In the genomic region with DNA sequence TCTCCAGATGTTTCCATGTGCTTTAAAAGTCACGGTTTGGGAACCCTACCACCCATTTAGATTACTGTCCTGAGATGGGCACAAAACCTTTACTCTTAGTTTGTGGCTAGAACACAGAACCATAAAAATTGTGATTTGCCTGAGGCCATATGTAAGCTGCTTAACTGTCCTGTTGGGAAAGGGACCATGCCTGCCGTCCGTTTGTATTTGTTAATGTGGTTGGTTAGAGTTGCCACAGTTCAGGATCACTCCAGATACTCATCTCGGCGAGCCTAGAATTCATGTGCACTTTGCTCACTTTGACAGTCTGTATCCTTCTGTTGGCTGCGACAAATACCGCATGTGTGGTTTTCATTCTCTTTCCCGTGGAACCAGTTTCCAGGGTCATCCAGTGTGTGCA, we compare ENCODE assay signal across 16 mouse cellular contexts. TPM values are rescaled to one million over a fixed set of nuclear protein-coding genes. Genes with fewer than 3 reads are reported as not detected.
DNase-seq lines count a peak whose midpoint lies in the region; ATAC-seq lines count a peak whose summit lies in the region.
"Had no signal": no experiment of that assay in that cellular context is flagged by ENCODE, and none has a peak within 500 bp of the region (broad histone marks: within the 10 kb centered on the region; RNA-seq: fewer than 3 reads in every experiment).

No protein-coding gene starts in this region.

- no peaks in the 10 kb centered on the region for H3K9me3 ChIP-seq in forebrain, embryonic 14.5 days (replicated peaks; ENCODE audit: control insufficient read depth, low read length)
- H3K9me3 ChIP-seq in forebrain, embryonic 15.5 days, result no peaks in the 10 kb centered on the region
- no peaks in the 10 kb centered on the region for H3K9me3 ChIP-seq in midbrain, embryonic 11.5 days (ENCODE audit: control insufficient read depth, low read length)
- no peaks in the 10 kb centered on the region for H3K9me3 ChIP-seq in midbrain, embryonic 13.5 days
- no peaks in the 10 kb centered on the region for H3K9me3 ChIP-seq in liver, embryonic 13.5 days (replicated peaks)
- H3K9me3 ChIP-seq: midbrain, embryonic 15.5 days had no signal

- DNase-seq in forebrain, embryonic 14.5 days (ENCODE audit: low spot score), result no peak
- peak; percentile 80 for DNase-seq in midbrain, embryonic 11.5 days (ENCODE audit: low spot score, missing footprints)
- no peak for DNase-seq in liver, embryonic 13.5 days
- DNase-seq in adipocyte (ENCODE audit: low spot score), result no peak
- DNase-seq in left cerebral cortex, adult 8-10 months (ENCODE audit: low spot score in 2 of 2), result no peak
- DNase-seq: cerebellum, adult 8-10 months; gastrocnemius, postnatal 25 days; kidney, adult 8-10 months; kidney, postnatal 36 days; lung, adult 2 months; lung, postnatal 36 days; thymus, postnatal 36 days had no signal

- H3K9ac ChIP-seq in forebrain, embryonic 14.5 days (ENCODE audit: low read length), result peak overlapping the region; percentile 4; the same call in 1 of the 2 replicates
- no peak overlapping the region for H3K9ac ChIP-seq in forebrain, embryonic 15.5 days (replicated peaks)
- no peak overlapping the region for H3K9ac ChIP-seq in midbrain, embryonic 11.5 days (ENCODE audit: low read length)
- no peak overlapping the region; the same call in 1 of the 2 replicates for H3K9ac ChIP-seq in midbrain, embryonic 13.5 days (replicated peaks)
- no peak overlapping the region for H3K9ac ChIP-seq in liver, embryonic 13.5 days

- no peak overlapping the region for H3K4me2 ChIP-seq in forebrain, embryonic 14.5 days (ENCODE audit: low read length)
- no peak overlapping the region for H3K4me2 ChIP-seq in forebrain, embryonic 15.5 days (replicated peaks)
- no peak overlapping the region for H3K4me2 ChIP-seq in midbrain, embryonic 11.5 days
- no peak overlapping the region for H3K4me2 ChIP-seq in midbrain, embryonic 13.5 days (replicated peaks)
- H3K4me2 ChIP-seq in liver, embryonic 13.5 days, result peak overlapping the region; percentile 88

- no peak overlapping the region for H3K27ac ChIP-seq in forebrain, embryonic 14.5 days (ENCODE audit: low read depth, low read length)
- no peak overlapping the region for H3K27ac ChIP-seq in forebrain, embryonic 15.5 days (replicated peaks)
- H3K27ac ChIP-seq in midbrain, embryonic 11.5 days (ENCODE audit: low read depth, low read length), result no peak overlapping the region
- H3K27ac ChIP-seq in midbrain, embryonic 13.5 days, result no peak overlapping the region
- H3K27ac ChIP-seq in liver, embryonic 13.5 days, result 0 out of 2 replicates have a peak overlapping the region, but pooled peaks have one; percentile 18
- H3K27ac ChIP-seq: hindbrain, embryonic 14.5 days; midbrain, embryonic 15.5 days had no signal

- H3K27me3 ChIP-seq in forebrain, embryonic 14.5 days (replicated peaks; ENCODE audit: control insufficient read depth, insufficient read depth, low read length), result no peaks in the 10 kb centered on the region
- H3K27me3 ChIP-seq in forebrain, embryonic 15.5 days, result no peaks in the 10 kb centered on the region
- H3K27me3 ChIP-seq in midbrain, embryonic 11.5 days (ENCODE audit: control insufficient read depth, insufficient read depth, low read length), result no peaks in the 10 kb centered on the region
- H3K27me3 ChIP-seq in midbrain, embryonic 13.5 days, result no peaks in the 10 kb centered on the region
- no peaks in the 10 kb centered on the region for H3K27me3 ChIP-seq in liver, embryonic 13.5 days
- H3K27me3 ChIP-seq: midbrain, embryonic 15.5 days had no signal

- H3K4me3 ChIP-seq in forebrain, embryonic 14.5 days (ENCODE audit: low read depth, low read length), result no peak overlapping the region
- no peak overlapping the region for H3K4me3 ChIP-seq in forebrain, embryonic 15.5 days
- no peak overlapping the region for H3K4me3 ChIP-seq in midbrain, embryonic 11.5 days (ENCODE audit: low read depth, low read length)
- H3K4me3 ChIP-seq in midbrain, embryonic 13.5 days (replicated peaks), result no peak overlapping the region
- H3K4me3 ChIP-seq in liver, embryonic 13.5 days (replicated peaks), result 0 out of 2 replicates have a peak overlapping the region, but pooled peaks have one; percentile 9

- H3K4me1 ChIP-seq in forebrain, embryonic 14.5 days (ENCODE audit: control insufficient read depth, insufficient read depth, low read length), result peaks cover 4% of the 10 kb centered on the region; the same call in 1 of the 2 replicates
- H3K4me1 ChIP-seq in forebrain, embryonic 15.5 days, result peaks cover 10% of the 10 kb centered on the region
- 0 out of 2 replicates have a peak, but pooled peaks cover 2% of the 10 kb centered on the region for H3K4me1 ChIP-seq in midbrain, embryonic 11.5 days (ENCODE audit: control insufficient read depth, insufficient read depth, low read length)
- H3K4me1 ChIP-seq in midbrain, embryonic 13.5 days (replicated peaks), result peaks cover 17% of the 10 kb centered on the region
- peaks cover 45% of the 10 kb centered on the region for H3K4me1 ChIP-seq in liver, embryonic 13.5 days (replicated peaks)

- no peaks in the 10 kb centered on the region for H3K36me3 ChIP-seq in forebrain, embryonic 14.5 days (ENCODE audit: control insufficient read depth, insufficient read depth, low read length)
- H3K36me3 ChIP-seq in forebrain, embryonic 15.5 days, result no peaks in the 10 kb centered on the region
- no peaks in the 10 kb centered on the region for H3K36me3 ChIP-seq in midbrain, embryonic 11.5 days (ENCODE audit: control insufficient read depth, insufficient read depth, low read length)
- no peaks in the 10 kb centered on the region for H3K36me3 ChIP-seq in midbrain, embryonic 13.5 days
- H3K36me3 ChIP-seq in liver, embryonic 13.5 days, result no peaks in the 10 kb centered on the region
- H3K36me3 ChIP-seq: midbrain, embryonic 15.5 days had no signal

- 72% methylated on average over 8 of the region's 8 CpGs for WGBS in forebrain, embryonic 14.5 days
- 75% methylated on average over 8 of the region's 8 CpGs for WGBS in forebrain, embryonic 15.5 days
- 82% methylated on average over 8 of the region's 8 CpGs for WGBS in midbrain, embryonic 11.5 days
- 73% methylated on average over 8 of the region's 8 CpGs for WGBS in midbrain, embryonic 13.5 days
- 48% methylated on average over 8 of the region's 8 CpGs for WGBS in liver, embryonic 13.5 days (ENCODE audit: insufficient replicate concordance)

- ATAC-seq in forebrain, embryonic 14.5 days, result no peak
- no peak for ATAC-seq in forebrain, embryonic 15.5 days (replicated peaks)
- no peak for ATAC-seq in midbrain, embryonic 11.5 days (ENCODE audit: low FRiP score)
- no peak for ATAC-seq in midbrain, embryonic 13.5 days
- ATAC-seq in liver, embryonic 13.5 days (ENCODE audit: low read depth), result no peak
- ATAC-seq: midbrain, embryonic 15.5 days had no signal

RNA-seq across cellular contexts. Expression of a gene that starts 1.8 kb away (rescaled TPM):
- polyA plus RNA-seq in forebrain, embryonic 14.5 days (2014; fragmentation: Nextera tagmentation; extraction: Ambion mirVana), result 24.5 and 35.4 TPM in 2 replicates
- 50.2 and 52.3 TPM in 2 replicates for polyA plus RNA-seq in forebrain, embryonic 15.5 days (2015; fragmentation: Nextera tagmentation; extraction: Ambion mirVana)
- polyA plus RNA-seq in midbrain, embryonic 11.5 days (2014; fragmentation: Nextera tagmentation; extraction: Ambion mirVana), result 19.2 and 24.9 TPM in 2 replicates
- 40.6 and 41.9 TPM in 2 replicates for polyA plus RNA-seq in midbrain, embryonic 13.5 days (2015; fragmentation: Nextera tagmentation; extraction: Ambion mirVana)
- 20.6 and 23.2 TPM in 2 replicates for polyA plus RNA-seq in liver, embryonic 13.5 days (2015; fragmentation: Nextera tagmentation; extraction: Ambion mirVana)
- 100 to 1,000 TPM in 2 of 4 experiments, 10 to 100 TPM in 2; 93.7 to 105 (median 99.7) TPM for total RNA-seq in left cerebral cortex, adult 8-10 months (2022)

RNA-seq across cellular contexts. Expression of a gene that starts 29.9 kb away (rescaled TPM):
- polyA plus RNA-seq in forebrain, embryonic 14.5 days (2014; fragmentation: Nextera tagmentation; extraction: Ambion mirVana), result 35.4 and 37.0 TPM in 2 replicates
- polyA plus RNA-seq in forebrain, embryonic 15.5 days (2015; fragmentation: Nextera tagmentation; extraction: Ambion mirVana), result 34.9 and 36.4 TPM in 2 replicates
- 32.8 and 40.2 TPM in 2 replicates for polyA plus RNA-seq in midbrain, embryonic 11.5 days (2014; fragmentation: Nextera tagmentation; extraction: Ambion mirVana)
- polyA plus RNA-seq in midbrain, embryonic 13.5 days (2015; fragmentation: Nextera tagmentation; extraction: Ambion mirVana), result 46.1 and 46.2 TPM in 2 replicates
- 11.1 and 11.3 TPM in 2 replicates for polyA plus RNA-seq in liver, embryonic 13.5 days (2015; fragmentation: Nextera tagmentation; extraction: Ambion mirVana)
- total RNA-seq in left cerebral cortex, adult 8-10 months (2022), result 10 to 100 TPM; 11.6 to 16.4 (median 14.1) TPM
